Mouse (Mus musculus) heart, adult 2 months (tissue): Measurements from ENCODE around the gene Cmip.

Source experiments
- CTCF ChIP-seq: fragments of 200-600 bp; IDR thresholded peaks from 2 replicates; pipeline ENCODE4 v1.8.1; 2022; ENCODE audit warnings: antibody characterized with exemption, mild to moderate bottlenecking, moderate library complexity
- EP300 ChIP-seq: fragments of 200-500 bp; IDR thresholded peaks from 2 replicates; pipeline ENCODE4 v1.6.1; 2011; ENCODE audit warnings: low read depth, low read length, control low read depth; ENCODE audit not compliant: insufficient read depth

- no peak for TF ChIP-seq EP300
- no peak for TF ChIP-seq CTCF
Measured at GRCm38 (mm10) chr8:117260234-117260929, 3.5 kb downstream of the Cmip start.
